Mouse (Mus musculus): Measurements from ENCODE around the gene C1qtnf1.

- TF ChIP-seq ZC3H11A (IDR thresholded peaks at IDR 0.05; ENCODE audit: borderline replicate concordance, low read depth, low read length) (no peak), MAFK (IDR thresholded peaks at IDR 0.05; ENCODE audit: insufficient read depth, low read depth, low read length) (no peak)
Observed at GRCm38 (mm10) chr11:118485338-118485737, 57.3 kb downstream of the C1qtnf1 start.
